Mouse (Mus musculus) liver, adult 2 months (tissue): ENCODE measurements around the gene Osbp.

Experiments used
- CTCF ChIP-seq: fragments of 200-500 bp; IDR thresholded peaks from 2 replicates; pipeline ENCODE4 v1.5.1; 2011; ENCODE audit warnings: low read depth, low read length, control low read depth
- POLR2A ChIP-seq: fragments of 200-500 bp; IDR thresholded peaks from 2 replicates; pipeline ENCODE4 v1.6.1; 2011; ENCODE audit warnings: low read length, control low read depth; ENCODE audit not compliant: insufficient read depth; ENCODE audit errors: extremely low read depth

DNA sequence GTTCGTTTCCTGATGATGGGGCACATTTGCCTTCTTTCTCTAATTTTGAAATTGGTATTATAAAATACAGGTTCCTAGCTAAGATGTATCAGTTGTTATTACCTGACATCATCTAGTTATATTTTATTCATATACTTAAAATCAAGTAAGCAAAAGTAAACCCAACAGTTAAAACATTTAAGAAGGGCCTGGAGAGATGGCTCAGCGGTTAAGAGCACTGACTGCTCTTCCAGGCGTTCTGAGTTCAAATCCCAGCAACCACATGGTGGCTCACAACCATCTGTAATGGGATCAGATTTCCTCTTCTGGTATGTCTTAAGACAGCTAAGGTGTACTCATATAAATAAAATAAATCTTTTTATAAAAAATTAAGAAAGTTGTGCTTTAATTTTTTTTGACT is 22.1 kb downstream of the Osbp start:
- no peak for TF ChIP-seq POLR2A
- no peak for TF ChIP-seq CTCF
